Mouse (Mus musculus) retina, embryonic 14.5 days (tissue): ENCODE results near the gene Fth1.
"Not testable (repeated sequence)": the region's sequence is repeated elsewhere in the genome, so short reads cannot be mapped to it uniquely, and the experiment has no call there.

Source experiments
- DNase-seq: peaks from one replicate; pipeline ENCODE4 v3.0.0-alpha.2; 2015; ENCODE audit warnings: low spot score

Fth1 gene

DNA sequence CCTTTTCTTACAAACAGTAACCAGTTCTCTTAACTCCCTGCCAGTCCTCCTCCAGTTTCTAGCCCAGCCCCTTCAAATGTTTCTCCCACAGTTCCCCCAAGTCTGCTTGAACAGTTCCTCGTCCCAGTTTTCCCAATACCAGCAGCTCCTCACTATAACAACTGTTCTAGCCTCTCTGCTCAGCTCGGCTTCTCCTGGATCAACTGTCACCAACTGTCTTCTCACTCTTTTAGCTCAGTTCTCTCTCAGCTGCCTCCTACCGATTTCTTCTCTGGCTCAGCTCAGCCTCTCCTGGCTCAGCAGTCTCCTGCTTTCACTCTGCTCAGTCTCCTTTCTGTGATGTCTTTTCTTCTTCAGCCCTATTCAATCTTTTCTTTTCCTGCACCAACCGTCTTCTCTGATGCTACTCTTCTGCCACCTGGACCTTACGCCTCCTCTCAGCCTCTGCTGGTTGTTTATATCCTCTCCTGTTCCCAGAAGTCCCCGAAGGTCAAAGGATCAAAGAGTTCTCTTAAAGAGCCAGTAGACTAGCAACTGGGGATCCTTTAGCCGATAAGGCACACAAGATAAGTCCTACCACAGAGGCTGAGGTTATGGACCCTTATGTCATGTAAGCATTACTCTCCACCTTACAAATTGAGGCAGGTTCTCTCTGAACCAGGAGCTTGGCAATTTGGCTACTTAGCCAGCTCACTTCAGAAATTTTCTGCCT, 16.0 kb upstream of the Fth1 start:
- no peak for DNase-seq

DNA sequence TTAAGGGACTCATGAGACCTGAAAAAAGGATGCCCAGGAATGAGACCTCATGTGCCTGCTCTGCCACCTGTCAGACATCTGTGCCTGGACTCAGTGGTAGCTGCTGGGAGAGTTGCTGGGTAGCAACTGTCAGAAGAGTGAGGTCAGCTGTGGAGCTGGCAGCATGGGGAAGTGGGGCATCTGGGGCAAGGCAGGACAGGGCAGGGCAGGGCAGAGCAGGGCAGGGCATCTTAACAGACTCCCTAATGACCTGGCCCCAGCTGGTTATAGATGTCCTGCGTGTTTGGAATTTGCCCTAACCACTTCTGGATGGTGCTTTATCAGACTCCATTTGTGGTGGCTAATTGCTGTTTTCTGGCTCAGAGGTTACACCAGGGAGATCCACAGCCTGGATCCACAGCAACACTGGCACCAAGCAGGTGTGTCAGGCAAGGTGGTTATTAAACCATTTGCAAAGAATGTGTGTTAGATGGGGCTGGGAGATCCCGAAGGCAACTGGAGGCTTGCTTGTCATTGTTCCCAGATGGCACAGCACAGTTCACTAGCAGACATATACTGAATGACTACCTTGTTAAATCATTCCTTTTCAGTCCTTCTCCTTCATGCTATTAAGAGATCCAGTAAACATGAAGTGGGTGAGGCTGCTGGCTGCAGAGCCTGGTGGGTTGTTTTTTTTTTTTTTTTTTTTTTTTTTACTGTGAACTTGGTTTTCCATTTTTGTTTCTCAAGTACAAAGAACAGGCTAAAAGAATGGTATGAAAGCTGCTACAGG, 14.1 kb upstream of the Fth1 start:
- DNase-seq = no peak

DNA sequence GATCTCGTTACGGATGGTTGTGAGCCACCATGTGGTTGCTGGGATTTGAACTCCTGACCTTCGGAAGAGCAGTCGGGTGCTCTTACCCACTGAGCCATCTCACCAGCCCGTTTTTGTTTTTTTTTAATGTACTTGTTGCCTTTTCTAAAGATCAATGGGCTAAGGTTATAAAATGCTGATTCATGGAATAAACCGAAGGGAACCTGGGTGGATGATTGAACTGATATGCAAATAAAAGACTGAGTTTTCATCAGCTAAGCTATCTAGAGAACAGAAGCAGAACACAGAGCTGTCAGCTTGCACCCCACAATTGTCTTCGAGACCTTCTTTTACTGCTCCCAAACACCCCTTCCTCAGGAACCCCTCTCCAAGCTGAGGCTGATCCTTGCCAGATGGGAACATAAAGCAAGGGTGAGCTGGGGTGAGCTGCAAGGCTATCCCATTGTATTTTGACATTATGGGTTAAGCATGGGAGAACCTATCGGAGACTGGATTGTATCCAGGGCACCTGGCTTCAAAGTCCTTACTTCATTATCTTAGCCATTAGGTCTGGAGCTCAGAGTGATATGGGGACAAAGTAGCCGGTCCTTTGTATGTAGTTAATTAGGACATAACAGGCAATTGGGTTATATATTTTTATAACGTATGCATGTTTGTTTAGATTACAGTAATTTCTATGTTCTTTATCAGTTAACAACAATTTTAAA, 12.2 kb upstream of the Fth1 start:
- DNase-seq = no peak

DNA sequence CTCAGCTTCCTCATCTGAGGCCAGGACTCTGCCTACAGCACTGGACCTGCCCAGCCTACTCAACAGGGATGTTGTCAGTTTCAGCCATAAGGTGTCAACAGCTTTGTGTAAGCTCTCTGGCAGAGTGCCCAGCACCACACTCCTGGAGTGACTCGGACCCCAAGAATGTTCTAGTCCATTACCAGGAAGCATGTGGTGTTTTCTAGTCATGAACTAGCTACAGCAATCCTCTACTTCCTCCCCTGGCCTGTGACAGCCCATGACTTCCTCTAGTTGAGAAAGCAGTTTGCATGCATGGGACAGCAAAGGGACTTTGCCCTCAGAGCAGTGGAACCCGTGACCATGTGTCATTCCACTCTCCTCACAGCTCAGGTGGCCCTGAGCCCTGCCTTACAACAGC, 5.5 kb upstream of the Fth1 start:
- DNase-seq = not testable (repeated sequence)

DNA sequence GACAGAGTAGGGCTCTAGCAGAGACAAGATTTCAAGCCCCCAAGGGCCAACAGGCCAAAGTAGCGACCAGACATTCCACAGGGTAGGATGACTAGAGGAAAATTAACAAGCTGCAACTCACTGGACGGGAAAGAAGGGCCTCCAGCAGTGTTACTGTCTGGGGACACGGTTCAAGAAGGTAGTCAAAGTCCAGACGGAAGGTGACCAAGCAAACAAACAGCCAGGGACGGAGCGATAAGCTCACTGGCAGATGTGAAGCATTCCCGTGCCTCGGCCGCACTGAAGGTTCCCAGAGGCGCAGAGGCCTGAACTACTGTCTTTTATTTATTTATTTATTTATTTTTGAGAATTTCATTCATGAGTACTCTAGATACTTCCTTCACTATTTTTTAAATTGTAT, 3.3 kb upstream of the Fth1 start:
- DNase-seq = no peak

DNA sequence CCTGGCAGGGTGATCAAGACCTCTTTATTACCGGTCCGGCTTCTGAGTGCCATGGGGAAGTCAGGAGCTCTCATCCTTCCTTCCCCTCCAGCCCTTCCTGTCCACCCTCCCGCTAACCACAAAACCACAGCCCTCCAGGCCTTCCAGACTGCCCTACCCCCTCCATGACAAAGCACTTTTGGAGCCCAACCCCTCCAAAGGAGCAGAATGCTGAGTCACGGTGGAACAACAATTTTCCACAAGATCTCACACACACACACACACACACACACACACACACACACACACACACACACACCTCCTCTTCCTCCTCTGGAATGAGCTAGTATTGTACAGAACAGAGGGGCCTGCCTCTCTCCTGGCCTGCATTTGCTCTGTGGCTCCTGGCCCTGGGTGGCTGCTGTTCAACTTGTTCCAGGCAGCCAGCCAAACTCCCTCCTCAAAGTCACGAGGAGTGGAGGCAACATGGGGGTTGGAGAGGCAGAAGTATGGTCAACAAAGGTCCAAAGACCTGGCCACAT, 1.9 kb upstream of the Fth1 start:
- DNase-seq = no peak

DNA sequence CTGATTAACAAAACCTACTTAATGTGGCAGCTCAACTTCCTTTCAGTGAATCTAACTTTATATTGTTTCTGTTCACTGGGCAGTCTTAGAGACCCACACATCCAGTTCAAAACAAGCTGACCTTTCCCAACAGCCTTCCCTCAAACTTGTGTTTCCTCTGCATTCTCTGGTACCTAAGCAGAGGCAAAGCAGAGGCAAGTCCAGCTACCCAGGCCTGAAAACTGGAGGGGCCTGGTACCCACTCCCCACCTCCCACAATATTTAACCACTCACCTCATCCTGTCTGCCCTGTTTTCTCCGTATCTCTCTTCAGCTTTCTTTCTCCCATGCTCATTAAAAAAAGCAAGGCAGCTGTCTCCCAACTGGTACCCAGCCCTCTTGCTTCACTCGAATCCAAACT, 1.2 kb upstream of the Fth1 start:
- DNase-seq = no peak

DNA sequence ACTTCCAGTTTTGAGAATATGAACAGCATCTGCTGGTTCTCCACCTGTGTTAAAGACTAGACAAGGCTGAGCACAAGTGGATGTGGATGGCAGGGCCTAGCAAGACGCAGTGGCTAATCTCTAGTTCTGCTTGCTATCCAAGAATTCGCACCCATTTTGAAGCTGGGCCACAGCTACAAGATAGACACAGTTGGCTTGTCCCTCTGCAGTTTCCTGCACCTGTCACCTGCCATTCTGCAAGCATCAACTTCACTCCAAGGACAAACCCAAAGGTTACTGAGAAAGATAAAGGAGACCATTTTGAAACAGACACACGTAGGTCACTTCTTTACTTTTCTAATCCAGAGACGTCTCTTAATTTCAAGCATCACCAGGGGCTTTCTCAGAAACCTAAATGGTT, 1.2 kb downstream of the Fth1 start:
- DNase-seq = no peak

DNA sequence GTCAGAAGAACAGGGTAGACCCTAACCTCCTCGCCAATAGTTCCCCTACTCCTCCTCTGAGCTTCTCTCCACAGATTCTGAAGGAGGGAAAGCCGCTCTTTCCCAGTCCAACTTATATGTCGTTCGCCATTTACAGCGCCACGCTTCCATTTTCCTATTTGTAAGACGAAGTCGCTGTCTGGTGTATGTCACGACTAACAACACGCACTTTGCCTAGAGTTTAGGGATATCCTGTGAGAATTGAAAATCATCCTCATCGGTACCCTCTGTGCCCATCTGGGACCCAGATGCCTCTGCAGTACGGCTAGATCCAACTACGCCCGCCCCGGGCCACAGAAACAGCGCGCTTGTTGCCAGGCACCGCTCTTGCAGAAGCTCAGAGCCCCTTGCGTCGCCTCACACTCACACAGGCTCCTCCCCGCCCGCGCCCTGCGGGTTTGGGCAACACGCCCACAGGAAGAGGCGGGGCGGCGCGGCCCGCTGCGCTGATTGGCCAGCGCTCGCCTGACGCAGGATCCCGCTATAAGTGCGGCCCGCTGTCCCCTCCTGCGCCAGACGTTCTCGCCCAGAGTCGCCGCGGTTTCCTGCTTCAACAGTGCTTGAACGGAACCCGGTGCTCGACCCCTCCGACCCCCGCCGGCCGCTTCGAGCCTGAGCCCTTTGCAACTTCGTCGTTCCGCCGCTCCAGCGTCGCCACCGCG, 1.9 kb downstream of the Fth1 start:
- peak; percentile 98 for DNase-seq

DNA sequence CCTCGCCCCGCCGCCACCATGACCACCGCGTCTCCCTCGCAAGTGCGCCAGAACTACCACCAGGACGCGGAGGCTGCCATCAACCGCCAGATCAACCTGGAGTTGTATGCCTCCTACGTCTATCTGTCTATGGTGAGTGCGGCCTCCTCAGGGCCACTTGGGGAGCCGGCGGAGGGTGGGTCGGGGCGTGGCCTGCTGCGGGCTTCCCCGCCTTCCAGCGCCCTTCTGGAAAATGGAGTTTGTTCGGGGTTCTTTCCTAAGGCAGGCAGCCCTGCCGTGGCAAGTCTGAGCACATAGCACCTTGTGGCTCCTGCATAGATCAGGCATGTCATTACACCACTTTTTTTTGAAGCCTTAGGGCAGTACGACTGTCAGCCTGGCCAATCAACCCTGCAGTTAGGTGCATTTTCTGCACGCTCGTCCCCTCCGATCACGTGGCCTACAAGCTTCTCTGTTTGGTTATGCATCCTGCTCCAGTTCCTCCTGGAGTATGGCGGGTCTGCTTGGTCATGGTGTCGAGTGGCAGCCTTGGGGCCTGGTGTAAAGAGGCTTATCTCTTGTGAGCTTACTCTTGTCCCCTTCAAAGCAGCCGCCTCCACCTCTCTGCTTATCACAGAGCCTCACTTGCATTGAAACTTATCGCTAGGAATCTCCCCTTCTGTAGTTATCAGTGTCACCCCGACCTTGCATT, 2.6 kb downstream of the Fth1 start:
- DNase-seq = peak; percentile 64

DNA sequence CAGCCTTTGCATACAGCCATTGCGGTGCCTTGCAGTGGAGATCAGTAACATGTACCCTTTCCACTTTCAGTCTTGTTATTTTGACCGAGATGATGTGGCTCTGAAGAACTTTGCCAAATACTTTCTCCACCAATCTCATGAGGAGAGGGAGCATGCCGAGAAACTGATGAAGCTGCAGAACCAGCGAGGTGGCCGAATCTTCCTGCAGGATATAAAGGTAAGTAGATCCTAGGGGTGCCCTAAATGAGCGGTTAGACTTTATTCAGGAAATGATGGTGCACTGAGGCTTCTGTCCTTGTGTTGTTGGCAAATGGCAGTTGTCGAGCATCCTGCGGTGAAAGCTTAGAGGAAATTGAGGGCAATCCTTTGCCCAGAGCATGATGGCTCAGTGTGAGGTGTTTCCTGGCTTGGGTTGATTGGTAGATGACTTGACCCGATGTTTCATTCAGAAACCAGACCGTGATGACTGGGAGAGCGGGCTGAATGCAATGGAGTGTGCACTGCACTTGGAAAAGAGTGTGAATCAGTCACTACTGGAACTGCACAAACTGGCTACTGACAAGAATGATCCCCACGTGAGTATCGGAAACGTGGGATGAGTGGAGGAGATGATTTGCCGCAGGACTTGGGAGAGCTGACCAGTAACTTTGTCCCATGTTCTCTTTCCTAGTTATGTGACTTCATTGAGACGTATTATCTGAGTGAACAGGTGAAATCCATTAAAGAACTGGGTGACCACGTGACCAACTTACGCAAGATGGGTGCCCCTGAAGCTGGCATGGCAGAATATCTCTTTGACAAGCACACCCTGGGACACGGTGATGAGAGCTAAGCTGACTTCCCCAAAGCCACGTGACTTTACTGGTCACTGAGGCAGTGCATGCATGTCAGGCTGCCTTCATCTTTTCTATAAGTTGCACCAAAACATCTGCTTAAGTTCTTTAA, 4.0 kb downstream of the Fth1 start:
- no peak for DNase-seq

DNA sequence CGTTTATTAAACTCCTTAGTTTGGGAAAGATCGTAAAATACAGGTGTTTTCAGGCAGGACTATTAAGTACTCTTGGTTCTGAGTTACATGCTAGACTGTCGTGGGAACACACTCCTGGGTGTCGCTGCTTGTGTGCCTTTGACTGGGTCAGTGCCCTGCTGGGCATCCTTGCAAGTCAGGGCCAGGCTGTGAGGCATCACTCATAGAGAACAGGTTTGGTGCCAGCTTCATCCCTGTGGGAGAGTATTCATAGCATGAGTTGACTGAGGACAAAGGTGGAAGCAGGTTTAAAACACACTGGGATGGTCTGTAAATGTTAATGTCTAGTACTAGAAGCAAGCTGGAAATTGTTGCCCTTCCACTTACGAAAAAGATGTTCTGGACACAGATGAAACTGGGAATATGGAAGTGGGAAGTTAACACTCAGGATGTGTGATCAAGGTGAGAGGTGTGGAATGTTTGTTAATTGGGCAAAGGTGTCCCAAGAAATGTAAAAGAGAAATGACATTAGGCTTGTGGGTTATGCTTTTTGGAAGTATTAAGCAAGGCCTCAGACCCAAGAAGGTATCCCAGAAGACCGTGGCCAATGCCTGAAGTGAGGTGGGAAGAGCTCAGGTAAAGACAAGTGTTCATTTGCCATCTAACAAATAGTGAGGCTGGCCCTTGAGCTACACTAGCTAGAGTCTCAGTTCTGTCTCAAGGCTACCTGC, 4.9 kb downstream of the Fth1 start:
- no peak for DNase-seq

DNA sequence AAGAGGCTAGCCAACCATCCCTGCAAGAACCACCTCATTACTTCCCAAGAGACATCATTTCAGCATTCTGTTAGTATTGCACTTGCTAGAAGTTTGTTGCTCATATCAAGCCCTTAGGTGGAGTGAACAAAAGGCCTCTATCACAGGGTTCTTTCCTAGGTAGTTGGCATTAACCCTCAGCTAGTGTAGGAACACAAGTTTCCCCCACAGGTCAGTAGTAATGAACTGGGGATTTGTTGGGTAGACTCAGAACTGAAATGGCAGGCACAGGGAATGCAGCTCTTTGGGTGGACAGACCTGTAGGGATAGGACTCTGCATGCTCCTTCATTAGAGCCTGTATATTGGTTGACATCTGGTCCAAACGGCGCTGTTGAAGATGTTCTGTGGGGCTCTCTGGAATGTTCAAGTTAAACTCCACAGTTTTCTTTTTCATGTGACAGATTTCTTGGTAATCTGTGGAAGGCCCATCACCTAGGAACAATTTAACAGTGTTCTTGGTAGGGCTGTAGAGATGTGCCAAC, 5.6 kb downstream of the Fth1 start:
- DNase-seq = no peak

DNA sequence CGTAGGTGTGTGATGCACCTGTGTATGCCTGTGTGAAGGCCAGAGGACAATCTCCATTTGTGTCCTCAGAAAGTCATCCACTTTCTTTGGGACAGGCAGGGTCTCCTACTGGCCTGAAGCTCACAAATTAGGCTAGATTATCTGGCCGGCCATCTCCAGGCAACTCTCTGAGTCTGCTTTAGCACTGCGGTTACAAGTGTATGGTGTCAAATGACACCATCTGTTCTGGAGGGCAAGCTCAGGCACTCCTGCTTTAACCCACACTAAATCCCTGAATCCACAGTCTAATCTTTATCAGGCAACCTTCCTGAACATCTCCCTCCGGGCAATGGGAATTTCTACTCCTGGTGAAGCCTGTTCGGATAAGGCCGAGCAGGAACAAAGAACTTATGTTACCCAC, 6.8 kb downstream of the Fth1 start:
- no peak for DNase-seq

DNA sequence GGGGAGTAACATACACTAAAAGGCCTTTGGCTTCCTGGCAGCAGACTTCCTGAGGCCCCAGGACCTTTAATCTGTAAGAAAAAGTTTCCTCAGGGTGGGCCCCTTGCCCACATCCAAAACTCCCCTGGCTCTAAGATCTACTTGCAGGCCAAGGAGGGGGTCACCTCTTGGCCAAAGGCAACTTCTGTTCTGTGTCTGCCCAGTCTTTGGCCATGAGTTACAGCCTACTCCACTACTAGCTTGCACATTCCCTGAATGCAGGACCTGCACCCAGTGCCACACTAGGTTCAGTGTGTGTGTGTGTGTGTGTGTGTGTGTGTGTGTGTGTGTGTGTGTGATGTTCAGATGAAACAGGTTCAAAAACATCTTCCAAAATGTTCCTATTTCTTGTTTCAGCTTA, 7.2 kb downstream of the Fth1 start:
- no peak for DNase-seq

DNA sequence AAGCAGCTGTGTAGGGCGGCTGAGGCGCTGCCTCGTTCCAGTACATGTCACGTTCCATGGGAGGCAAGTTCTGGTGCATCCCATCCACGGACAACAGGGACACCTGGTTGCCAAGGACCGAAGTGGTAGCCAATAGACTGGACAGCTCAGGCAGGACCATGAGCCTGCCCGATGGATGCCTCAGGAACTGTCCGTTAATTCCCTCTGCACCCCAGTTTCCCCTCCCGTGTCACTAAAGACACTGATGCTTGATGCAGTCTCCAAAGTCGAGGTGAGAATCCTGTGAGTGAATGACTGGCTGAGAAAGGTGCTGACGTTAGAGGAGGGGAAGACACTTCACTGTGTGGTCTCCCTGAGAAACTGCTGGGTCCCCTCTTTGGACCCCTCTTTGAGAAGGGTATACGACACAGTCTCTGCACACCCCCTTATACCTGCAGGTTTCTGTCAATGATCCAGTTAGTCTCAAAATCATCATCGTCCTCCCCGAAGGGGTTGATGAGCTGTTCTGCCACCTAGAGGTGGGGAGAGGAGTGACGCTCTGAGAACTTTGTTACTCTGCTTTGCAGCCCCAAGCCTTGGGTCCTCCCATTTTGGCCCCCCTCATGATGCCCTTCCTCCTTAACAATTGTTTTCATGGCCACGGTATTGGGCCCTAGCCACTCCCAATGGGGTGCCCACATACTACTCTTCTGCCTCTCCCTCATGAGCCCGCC, 8.9 kb downstream of the Fth1 start:
- DNase-seq = peak; percentile 61

DNA sequence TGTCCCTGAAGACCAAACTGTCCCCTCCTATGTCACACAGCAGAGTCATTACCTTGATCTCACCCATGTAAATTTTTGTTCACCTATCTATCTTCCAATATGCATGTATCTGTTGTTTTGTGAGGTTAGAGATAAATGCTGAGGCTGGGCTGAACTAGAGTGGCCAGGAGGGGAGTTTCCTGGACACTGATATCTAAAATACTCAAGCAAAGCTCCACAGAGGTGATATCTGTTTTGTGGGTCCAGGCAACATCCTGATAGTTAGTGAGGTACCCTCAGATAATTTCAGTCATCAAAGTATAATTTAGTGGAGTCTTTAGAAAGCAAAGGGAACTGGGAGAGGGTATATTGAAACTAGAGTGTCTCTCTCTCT, 9.5 kb downstream of the Fth1 start:
- no peak for DNase-seq

DNA sequence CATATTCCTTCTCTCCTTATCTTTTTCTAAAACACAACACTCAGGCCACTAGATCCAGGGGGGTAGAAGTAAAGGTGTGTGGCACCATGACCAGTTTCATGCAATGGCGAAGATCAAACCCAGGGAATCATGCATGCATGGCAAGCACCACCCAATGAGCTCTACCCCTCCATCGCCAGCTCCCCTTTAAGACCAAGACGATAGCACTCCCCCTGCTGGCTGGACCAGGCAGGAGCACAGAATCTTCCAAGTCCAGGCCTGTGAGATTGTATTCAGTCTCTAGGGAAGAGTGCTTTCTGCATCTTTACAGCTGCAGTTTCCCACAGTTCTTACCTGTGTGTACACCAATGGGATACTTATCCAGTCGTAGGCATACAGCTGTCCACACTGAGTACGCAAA, 10.9 kb downstream of the Fth1 start:
- peak; percentile 87 for DNase-seq
